Mouse (Mus musculus) kidney, postnatal 14 days (tissue): ENCODE results near the gene Cideb.
A peak's percentile ranks its signal among the peaks of the same experiment; 100 is the strongest.

ENCODE experiments used
- DNase-seq: peaks from one replicate; pipeline ENCODE4 v3.0.0; 2022; ENCODE audit warnings: mixed read lengths

Cideb gene

GRCm38 (mm10) chr14:55758363-55758784 is at the start of gene Cideb:
TSS of gene Cideb (minus strand) at chr14:55758458.
- DNase-seq: peak; percentile 81

- peak; percentile 1 for DNase-seq
These were observed 37.3 kb upstream of the Cideb start for GRCm38 (mm10) chr14:55795380-55796163.

- peak; percentile 2 for DNase-seq
These were observed 35.7 kb upstream of the Cideb start for GRCm38 (mm10) chr14:55793946-55794345.

- peak; percentile 0 for DNase-seq
These were observed 35.2 kb upstream of the Cideb start for GRCm38 (mm10) chr14:55793461-55793860.

GRCm38 (mm10) chr14:55788256-55789050 is 30.2 kb upstream of the Cideb start, which contains the start of gene Ripk3:
TSS of gene Ripk3 (minus strand) at chr14:55788865.
- DNase-seq: peak; percentile 45

GRCm38 (mm10) chr14:55787731-55788130 is 29.5 kb upstream of the Cideb start:
- DNase-seq: no peak

- DNase-seq: peak; percentile 12
These were observed 26.9 kb upstream of the Cideb start for GRCm38 (mm10) chr14:55785195-55785594.

- peak; percentile 48 for DNase-seq
These were observed 25.6 kb upstream of the Cideb start, which contains the start of gene Adcy4 for GRCm38 (mm10) chr14:55783958-55784235. TSS of gene Adcy4 (minus strand) at chr14:55784095.

- DNase-seq: peak; percentile 66
These were observed 25.1 kb upstream of the Cideb start for GRCm38 (mm10) chr14:55783171-55783957.

- no peak for DNase-seq
These were observed 24.2 kb upstream of the Cideb start for GRCm38 (mm10) chr14:55782361-55782960.

GRCm38 (mm10) chr14:55781310-55781709 is 23.1 kb upstream of the Cideb start:
- DNase-seq: peak; percentile 81

- no peak for DNase-seq
These were observed 22.5 kb upstream of the Cideb start for GRCm38 (mm10) chr14:55780736-55781135.

GRCm38 (mm10) chr14:55779656-55780055 is 21.4 kb upstream of the Cideb start:
- no peak for DNase-seq

GRCm38 (mm10) chr14:55778686-55779085 is 20.4 kb upstream of the Cideb start:
- DNase-seq: no peak

- no peak for DNase-seq
These were observed 19.5 kb upstream of the Cideb start for GRCm38 (mm10) chr14:55777806-55778205.

- no peak for DNase-seq
These were observed 18.9 kb upstream of the Cideb start for GRCm38 (mm10) chr14:55777176-55777575.

- DNase-seq: no peak
These were observed 18.5 kb upstream of the Cideb start for GRCm38 (mm10) chr14:55776711-55777110.

GRCm38 (mm10) chr14:55769087-55769703 is 10.9 kb upstream of the Cideb start:
- no peak for DNase-seq

GRCm38 (mm10) chr14:55768555-55768954 is 10.3 kb upstream of the Cideb start:
- no peak for DNase-seq

GRCm38 (mm10) chr14:55767519-55768414 is 9.5 kb upstream of the Cideb start:
- peak; percentile 84 for DNase-seq

GRCm38 (mm10) chr14:55765696-55766095 is 7.4 kb upstream of the Cideb start, which contains the start of gene Ltb4r1:
TSS of gene Ltb4r1 (plus strand) at chr14:55765962.
- no peak for DNase-seq
